Mouse (Mus musculus): ENCODE results near the gene Spaar. TPM values are rescaled to one million over a fixed set of nuclear protein-coding genes. Genes with fewer than 3 reads are reported as not detected.
A peak's percentile ranks its signal among the peaks of the same experiment; 100 is the strongest.

The Spaar gene
- total RNA-seq (2021), result 1 to 10 TPM; 1.3 to 1.5 TPM
- long read RNA-seq, experiment 1, partial matches to known transcripts, result 0 of 1 reads
- long read RNA-seq, experiment 1, other reads (novel, unspliced or antisense), result 1 of 1 reads
- long read RNA-seq, experiment 2, result 0 reads

DNA sequence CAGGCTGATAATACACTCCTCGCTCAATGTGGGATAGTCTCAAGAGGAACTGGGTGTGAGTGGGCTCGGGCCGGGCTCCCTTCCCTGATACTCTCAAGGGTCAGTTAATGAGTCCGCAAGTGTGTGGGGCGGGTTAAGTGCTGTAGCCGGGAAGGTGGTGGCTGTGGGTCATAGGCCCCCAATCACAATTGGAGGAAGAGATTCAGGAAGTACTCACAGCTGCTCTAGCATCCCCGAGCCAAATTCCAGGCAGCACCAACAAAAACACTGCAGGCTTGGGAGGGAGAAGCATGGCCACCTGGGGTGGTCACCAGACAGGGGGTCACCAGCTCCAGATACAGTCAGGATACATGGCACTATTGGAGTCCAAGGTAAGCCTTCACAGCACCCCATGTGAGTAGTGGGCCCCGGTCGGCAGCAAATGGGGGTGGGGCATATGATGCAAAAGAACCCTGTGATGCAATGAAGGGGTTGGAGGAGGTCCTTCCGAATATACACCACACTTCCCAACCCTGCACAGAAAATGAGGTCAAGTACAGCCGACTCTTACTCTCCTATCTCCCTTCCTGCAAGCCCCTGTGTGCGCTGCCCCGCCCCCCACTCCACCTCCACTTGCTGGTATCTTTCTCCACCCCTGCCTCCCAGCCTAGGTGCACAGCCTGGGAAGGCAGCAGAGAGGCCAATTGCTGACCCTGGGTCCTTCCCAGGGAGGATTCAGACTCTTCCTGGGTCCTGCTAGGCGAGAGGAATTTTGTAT is at the start of gene Spaar:
Gene Spaar (plus strand): TSS at position 241 of the 757 bp plus-strand sequence.
- DNase-seq, result peak; percentile 78

DNA sequence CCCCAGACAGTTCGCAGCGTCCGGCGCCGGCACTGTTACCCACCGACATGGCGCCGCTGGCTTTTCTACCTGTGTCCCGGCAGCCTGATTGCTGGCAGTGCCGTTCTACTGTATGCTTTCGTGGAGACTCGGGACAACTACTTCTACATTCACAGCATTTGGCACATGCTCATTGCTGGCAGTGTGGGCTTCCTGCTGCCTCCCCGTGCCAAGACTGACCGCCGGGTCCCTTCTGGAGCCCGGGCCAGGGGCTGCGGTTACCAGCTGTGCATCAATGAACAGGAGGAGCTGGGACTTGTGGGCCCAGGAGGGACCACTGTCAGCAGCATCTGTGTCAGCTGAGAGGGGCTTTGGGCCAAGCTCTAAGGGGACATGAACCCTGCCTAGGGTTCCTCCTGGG is 39.8 kb upstream of the Spaar start:
- DNase-seq, result no peak

DNA sequence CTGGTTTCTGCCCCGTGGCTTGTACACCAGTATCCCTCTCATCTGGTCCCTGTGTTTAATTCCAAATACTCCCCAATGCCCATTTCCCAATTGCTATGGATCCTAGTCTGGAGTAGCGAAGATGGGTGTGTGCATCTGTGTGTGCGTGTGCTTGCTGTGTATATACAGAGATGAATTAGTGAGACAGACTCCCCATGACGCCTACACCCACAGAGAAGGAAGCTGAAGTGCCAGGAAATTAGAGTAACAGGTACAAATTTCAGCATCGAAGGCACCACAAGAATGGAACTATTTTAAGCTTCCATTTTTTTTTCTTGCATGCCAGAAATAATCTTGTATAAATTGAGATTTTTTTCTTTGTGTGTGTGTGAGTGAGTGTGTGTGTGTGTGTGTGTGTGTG is 38.8 kb upstream of the Spaar start:
- DNase-seq, result no peak

DNA sequence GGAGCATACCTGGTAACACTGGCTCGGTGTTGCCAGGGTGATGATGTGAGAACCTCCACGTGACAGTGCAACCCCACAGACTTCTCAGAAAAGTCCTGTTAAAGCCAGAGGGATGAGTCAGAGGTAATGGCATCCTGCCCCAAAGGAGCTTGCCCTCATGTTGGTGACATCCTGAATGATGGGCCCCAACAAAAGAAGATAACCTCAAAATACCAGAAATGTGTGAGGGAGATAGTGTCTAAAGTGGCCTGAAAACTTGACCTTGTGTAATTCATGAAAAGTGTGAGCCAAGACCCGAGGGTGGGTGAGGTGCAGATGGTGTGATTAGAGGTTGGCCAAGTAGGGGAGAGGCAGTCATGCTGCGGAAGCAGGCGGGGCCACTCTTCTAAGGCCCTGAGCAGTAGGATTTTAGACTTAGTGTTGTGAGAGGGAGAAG is 36.0 kb upstream of the Spaar start:
- DNase-seq, result peak; percentile 35

DNA sequence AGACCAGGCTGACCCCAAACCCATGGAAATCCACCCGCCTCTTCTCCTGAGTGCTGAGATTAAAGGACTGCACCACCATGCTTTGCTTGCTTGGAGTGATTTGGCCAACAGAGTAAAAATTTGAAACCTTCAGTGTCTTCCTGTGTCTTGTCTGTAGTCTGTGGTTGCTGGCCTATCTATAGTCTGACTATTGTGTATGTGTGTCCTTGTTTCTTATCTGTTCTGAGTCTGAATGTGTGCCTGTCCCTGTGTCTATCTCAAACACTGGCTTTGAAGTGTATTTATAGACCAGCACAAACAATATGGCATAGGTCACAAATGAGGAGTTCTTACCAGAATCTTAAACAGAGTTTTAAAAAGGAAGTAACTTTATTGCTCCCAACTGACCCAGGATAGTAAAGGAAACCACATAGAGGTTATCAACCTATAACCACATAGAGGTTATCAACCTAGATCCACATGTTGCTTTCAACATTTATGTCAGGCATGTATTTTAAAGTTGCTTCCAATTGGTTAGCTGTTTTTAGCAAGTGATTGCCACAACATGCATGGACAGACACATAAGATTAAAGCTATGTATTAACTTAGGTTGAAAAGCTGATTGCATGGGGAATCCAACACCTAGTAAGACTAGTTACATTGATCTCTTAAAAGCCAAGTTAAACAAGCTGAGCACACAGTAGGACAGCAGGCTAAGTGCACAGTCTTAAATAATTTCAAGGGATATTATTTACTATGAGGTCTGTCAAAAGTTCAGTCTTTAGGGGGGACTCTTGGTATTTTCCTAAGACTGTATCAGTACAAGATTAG is 35.2 kb upstream of the Spaar start:
- DNase-seq, result no peak

GRCm38 (mm10) chr4:43695249-43695671 is 34.6 kb upstream of the Spaar start:
- peak; percentile 67 for DNase-seq

DNA sequence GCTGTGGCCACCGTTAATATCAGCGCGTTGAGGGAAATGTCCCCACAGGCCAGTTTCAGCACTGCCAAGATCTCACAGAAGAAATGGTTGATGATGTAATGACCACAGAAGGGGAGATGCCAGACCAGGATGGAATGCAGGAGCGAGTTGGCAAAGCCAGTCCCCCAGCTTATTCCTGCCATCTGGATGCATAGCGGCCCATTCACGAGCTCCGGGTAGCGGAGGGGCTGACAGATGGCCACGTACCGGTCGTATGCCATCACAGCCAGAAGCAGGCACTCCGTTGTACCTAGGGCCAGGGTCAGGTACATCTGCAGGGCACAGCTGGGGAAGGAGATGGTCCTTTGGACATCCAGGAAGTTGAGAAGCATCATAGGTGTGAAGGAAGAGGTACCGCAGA is 33.3 kb upstream of the Spaar start:
- no peak for DNase-seq

GRCm38 (mm10) chr4:43700707-43701106 is 29.1 kb upstream of the Spaar start, which contains the start of gene Olfr70:
TSS of gene Olfr70 (minus strand) at chr4:43700807.
- DNase-seq, result no peak

- DNase-seq, result no peak
Measured at GRCm38 (mm10) chr4:43703439-43703838, 26.4 kb upstream of the Spaar start.

- no peak for DNase-seq
Measured at GRCm38 (mm10) chr4:43703851-43704250, 26.0 kb upstream of the Spaar start.

DNA sequence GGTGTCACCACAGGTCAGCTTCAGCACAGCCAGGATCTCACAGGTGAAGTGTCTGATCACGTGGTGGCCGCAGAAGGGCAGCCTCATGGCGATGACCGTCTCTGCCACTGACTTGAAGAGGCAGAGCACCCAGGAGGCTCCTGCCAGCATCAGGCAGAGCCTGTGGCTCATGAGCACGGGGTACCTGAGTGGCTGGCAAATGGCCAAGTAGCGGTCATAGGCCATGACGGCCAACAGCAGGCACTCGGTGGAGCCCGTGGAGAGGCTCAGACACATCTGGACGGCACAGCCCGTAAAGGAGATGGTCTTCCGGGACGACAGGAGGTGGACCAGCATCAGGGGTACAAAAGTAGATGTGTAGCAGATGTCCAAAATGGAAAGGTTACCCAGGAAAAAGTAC is 23.8 kb upstream of the Spaar start:
- no peak for DNase-seq

GRCm38 (mm10) chr4:43709869-43710268 is 20.0 kb upstream of the Spaar start, which contains the start of gene Olfr71:
TSS of gene Olfr71 (minus strand) at chr4:43710255.
- DNase-seq, result no peak

GRCm38 (mm10) chr4:43711821-43712220 is 18.0 kb upstream of the Spaar start:
- peak; percentile 51 for DNase-seq

- no peak for DNase-seq
Measured at GRCm38 (mm10) chr4:43713652-43714219, 16.1 kb upstream of the Spaar start.

DNA sequence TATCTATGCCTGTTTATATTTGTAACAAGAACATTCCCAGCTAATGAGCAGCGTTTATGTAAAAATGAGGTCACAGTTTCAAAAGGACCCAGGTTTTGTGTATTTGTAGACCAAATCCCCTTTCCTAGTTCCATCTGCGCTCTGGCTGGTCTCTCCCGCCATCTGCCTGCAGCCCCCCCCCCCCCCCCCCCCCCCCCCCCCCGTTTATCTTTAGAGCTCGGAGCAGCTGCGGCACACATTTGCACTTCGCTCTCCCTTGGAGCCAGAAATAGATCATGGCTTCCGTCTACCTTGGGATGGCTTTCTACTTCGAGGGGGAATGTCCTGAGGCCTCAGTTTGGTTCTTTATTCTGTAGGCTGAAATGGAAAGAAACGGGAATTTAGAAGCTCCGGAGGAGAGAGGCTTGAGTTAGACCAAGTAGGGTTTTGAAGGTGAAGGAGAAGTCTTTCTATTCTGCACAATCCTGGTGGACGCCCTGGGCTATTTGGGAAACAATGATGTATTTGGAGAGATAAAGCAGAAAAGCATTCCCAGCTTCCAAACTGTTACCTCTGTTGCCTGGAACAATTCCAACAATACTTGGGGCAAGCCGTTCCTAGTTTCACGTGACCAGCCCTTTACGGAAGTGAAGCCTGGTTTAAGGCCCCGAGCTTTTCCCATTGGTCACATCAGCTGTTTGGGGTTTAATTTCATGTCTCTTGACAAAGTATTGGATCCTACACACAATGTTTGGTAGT is 9.2 kb upstream of the Spaar start:
- DNase-seq, result no peak

- no peak for DNase-seq
Measured at GRCm38 (mm10) chr4:43722191-43722590, 7.6 kb upstream of the Spaar start.

DNA sequence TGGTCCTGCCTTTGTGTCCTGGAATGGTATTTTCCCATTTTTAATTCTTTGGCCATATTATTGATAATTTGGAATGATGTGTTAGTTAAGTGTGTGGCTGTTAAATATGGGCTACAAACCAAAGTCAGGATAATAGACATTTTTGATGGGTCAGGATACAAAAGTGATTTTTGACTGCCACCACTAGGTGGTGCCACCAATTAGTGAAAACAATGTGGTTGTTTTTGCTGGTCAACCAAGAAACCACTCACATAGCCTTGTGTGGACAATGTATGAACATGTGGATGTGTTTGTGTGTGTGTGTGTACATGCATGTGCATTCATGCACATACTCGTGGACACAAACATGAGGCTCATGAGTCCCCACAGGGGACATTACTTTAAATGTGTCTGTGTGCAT is 5.1 kb upstream of the Spaar start:
- no peak for DNase-seq

GRCm38 (mm10) chr4:43726228-43726993 is 3.4 kb upstream of the Spaar start:
- DNase-seq, result no peak

- peak; percentile 88 for DNase-seq
Measured at GRCm38 (mm10) chr4:43726995-43727394, 2.8 kb upstream of the Spaar start, which contains the start of gene Hrct1. TSS of gene Hrct1 (plus strand) at chr4:43727188.

GRCm38 (mm10) chr4:43727718-43728575 is 1.9 kb upstream of the Spaar start:
- no peak for DNase-seq
